Mouse (Mus musculus) forebrain, embryonic 11.5 days (tissue): ENCODE data around the gene Lysmd2. TPM values are rescaled to one million over a fixed set of nuclear protein-coding genes. Genes with fewer than 3 reads are reported as not detected.
"Not testable (repeated sequence)": the region's sequence is repeated elsewhere in the genome, so short reads cannot be mapped to it uniquely, and the experiment has no call there.

ENCODE experiments used
- ATAC-seq: fragments of 200-750 bp; cut with Nextera tagmentation; replicated peaks from 2 replicates; pipeline ENCODE4 v1.8.0; 2017; ENCODE audit warnings: moderate TSS enrichment; ENCODE audit not compliant: low FRiP score
- DNase-seq: peaks from one replicate; pipeline ENCODE4 v3.0.0-alpha.2; 2017; ENCODE audit warnings: low spot score
- H3K27ac ChIP-seq: fragments of 300-500 bp; sonication (generic); 2 replicates; pipeline ENCODE4 v1.5.1; 2014; ENCODE audit warnings: low read depth, low read length
- H3K27me3 ChIP-seq: fragments of 300-500 bp; sonication (generic); 2 replicates; pipeline ENCODE4 v1.6.1; 2014; ENCODE audit warnings: mild to moderate bottlenecking, low read length, mixed read lengths; ENCODE audit not compliant: control insufficient read depth, insufficient read depth
- H3K36me3 ChIP-seq: fragments of 300-500 bp; sonication (generic); 2 replicates; pipeline ENCODE4 v1.6.1; 2014; ENCODE audit warnings: mild to moderate bottlenecking, low read length, moderate library complexity, mixed read lengths; ENCODE audit not compliant: control insufficient read depth, insufficient read depth
- H3K4me1 ChIP-seq: fragments of 300-500 bp; sonication (generic); replicated peaks from 2 replicates; pipeline ENCODE4 v1.6.1; 2014; ENCODE audit warnings: low read length, mixed read lengths; ENCODE audit not compliant: control insufficient read depth, insufficient read depth
- H3K4me2 ChIP-seq: fragments of 300-500 bp; sonication (generic); 2 replicates; pipeline ENCODE4 v1.6.1; 2014; ENCODE audit warnings: low read depth, mild to moderate bottlenecking, low read length, moderate library complexity, mixed read lengths; ENCODE audit not compliant: severe bottlenecking
- H3K4me3 ChIP-seq: fragments of 300-500 bp; sonication (generic); 2 replicates; pipeline ENCODE4 v1.5.1; 2014; ENCODE audit warnings: low read depth, low read length
- H3K9ac ChIP-seq: fragments of 300-500 bp; sonication (generic); 2 replicates; pipeline ENCODE4 v1.6.1; 2014; ENCODE audit warnings: low read length
- H3K9me3 ChIP-seq: fragments of 300-500 bp; sonication (generic); 2 replicates; pipeline ENCODE4 v1.6.1; 2016; ENCODE audit warnings: low read length, mixed read lengths; ENCODE audit not compliant: control insufficient read depth
- WGBS: fragments of 180-500 bp; shearing (Covaris S2); extraction: QIAGEN DNeasy Blood & Tissue Kit; methylation state at CpG from one replicate; pipeline ENCODE4 v1.1.7; 2014; 5-methylcytosine and 5-hydroxymethylcytosine counted together
- polyA plus RNA-seq: library from polyadenylated mRNA; unstranded; fragments of >200 nt; fragmentation: Nextera tagmentation; extraction: Ambion mirVana; gene quantifications from 2 replicates; pipeline ENCODE4 v1.2.1, GENCODE M21; 2014

Lysmd2 gene
- polyA plus RNA-seq, 1 experiment from 2014 or later, result 13.0 TPM

GRCm38 (mm10) chr9:75619761-75620160 lies 5.8 kb upstream of the Lysmd2 start:
- not testable (repeated sequence) for H3K9me3 ChIP-seq, H3K4me3 ChIP-seq, H3K4me1 ChIP-seq, DNase-seq, H3K27me3 ChIP-seq, H3K9ac ChIP-seq, H3K27ac ChIP-seq, H3K36me3 ChIP-seq, H3K4me2 ChIP-seq, ATAC-seq
- WGBS, result 88% methylated on average over 2 of the region's 2 CpGs

DNA sequence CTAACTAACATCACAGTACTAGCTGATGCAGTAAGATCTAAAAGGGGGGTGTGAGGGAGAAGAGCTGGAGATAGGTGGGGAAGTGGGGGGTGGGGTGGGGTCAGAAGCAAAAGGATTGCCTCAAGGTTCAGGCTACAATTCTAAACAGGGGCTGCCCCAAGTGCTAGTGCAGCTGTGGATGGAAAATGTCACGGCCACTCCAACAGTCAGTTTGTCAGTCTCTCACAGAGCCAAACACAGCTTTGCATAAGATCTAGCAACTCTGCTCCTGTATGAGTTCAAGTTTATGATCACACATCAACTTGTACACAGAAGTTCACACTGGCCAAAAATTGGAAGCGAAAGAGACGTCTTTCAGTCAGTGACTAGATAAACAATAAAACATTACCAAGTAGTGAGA lies 4.1 kb upstream of the Lysmd2 start:
- 85% methylated on average over 3 of the region's 3 CpGs for WGBS
- no peak overlapping the region for H3K9ac ChIP-seq
- ATAC-seq (no peak), DNase-seq (no peak)
- H3K27me3 ChIP-seq, result no peaks in the 10 kb centered on the region; the same call in 1 of the 2 replicates
- H3K9me3 ChIP-seq, result no peaks in the 10 kb centered on the region
- no peak overlapping the region for H3K27ac ChIP-seq
- no peak overlapping the region for H3K4me2 ChIP-seq
- H3K4me3 ChIP-seq, result no peak overlapping the region
- H3K36me3 ChIP-seq, result no peaks in the 10 kb centered on the region
- no peaks in the 10 kb centered on the region; the same call in 1 of the 2 replicates for H3K4me1 ChIP-seq

DNA sequence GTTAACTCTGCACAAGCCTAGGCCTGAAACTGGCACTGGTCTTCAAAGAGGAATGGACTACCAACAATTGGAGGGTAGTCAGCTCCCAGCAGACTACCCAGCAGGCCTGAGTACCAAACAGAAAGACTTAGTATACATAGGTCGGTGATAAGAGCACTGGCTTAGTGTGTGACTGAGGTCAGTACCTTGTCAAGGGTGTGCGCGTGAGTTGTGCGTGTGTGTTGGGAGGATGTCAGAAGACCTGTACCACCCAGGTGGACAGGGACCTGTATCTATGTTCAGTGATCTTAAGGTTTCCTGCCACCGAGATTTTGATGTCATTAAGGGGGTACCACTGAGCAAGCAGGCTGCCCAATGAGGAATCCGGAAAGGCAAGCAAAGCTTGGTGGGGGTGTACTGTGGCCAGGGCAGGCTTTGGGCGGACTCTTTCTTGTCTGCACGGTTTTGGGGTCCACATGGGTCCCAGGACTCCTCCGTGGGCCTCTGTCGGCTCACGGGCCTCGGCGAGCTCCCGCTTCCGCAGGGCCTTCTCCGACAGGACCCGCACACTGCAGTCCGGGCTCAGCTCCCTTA lies 472 bp upstream of the Lysmd2 start:
- Histone ChIP-seq H3K9ac (peak overlapping the region; percentile 86), H3K27ac (peak overlapping the region; percentile 59; the same call in 1 of the 2 replicates), H3K4me3 (peak overlapping the region; percentile 77), H3K4me1 (no peaks in the 10 kb centered on the region; the same call in 1 of the 2 replicates), H3K27me3 (no peaks in the 10 kb centered on the region), H3K4me2 (peak overlapping the region; percentile 81), H3K9me3 (no peaks in the 10 kb centered on the region), H3K36me3 (no peaks in the 10 kb centered on the region)
- ATAC-seq, result peak; percentile 6; the same call in 1 of the 2 replicates
- WGBS, result 13% methylated on average over 18 of the region's 18 CpGs
- DNase-seq, result no peak

GRCm38 (mm10) chr9:75626308-75626604 lies 715 bp downstream of the Lysmd2 start:
- DNase-seq, result no peak
- no peaks in the 10 kb centered on the region for H3K27me3 ChIP-seq
- H3K9me3 ChIP-seq, result no peaks in the 10 kb centered on the region
- no peaks in the 10 kb centered on the region; the same call in 1 of the 2 replicates for H3K4me1 ChIP-seq
- H3K4me2 ChIP-seq, result peak overlapping the region; percentile 81
- H3K27ac ChIP-seq, result peak overlapping the region; percentile 59; the same call in 1 of the 2 replicates
- no peaks in the 10 kb centered on the region for H3K36me3 ChIP-seq
- no peak for ATAC-seq
- peak overlapping the region; percentile 86 for H3K9ac ChIP-seq
- H3K4me3 ChIP-seq, result peak overlapping the region; percentile 77
- 1% methylated on average over 14 of the region's 14 CpGs for WGBS

DNA sequence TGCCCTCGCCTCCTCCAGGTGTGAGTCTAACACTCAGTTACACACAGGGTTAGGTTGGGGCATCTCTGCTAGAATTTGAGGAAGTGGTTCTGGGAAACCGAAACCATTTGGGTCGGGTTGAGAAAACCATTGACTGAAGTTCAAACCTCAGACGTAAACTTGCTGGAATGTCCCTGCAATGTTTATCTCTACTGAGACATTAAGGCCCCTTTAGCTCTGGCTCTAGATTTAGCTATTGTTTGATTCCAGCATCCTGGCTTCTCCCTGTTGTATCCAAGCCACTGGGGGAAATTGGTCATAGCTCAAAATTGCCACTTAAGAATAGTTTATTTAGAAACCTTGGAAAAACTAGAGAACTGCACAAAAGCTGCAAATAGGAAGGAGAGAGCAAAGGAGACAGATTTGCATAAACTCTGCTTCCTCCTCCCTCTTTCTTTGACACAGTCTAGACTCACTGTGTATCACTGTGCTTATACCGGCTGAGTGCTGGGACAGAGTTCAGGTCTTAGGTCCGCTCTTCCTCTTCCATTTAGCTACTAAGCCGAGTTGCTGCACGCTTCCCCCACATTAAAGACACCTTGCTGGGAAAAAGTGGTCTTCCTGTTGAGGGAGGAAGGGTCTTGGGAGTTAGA lies 5.4 kb downstream of the Lysmd2 start:
- Histone ChIP-seq H3K9ac (no peak overlapping the region), H3K4me1 (no peaks in the 10 kb centered on the region; the same call in 1 of the 2 replicates), H3K4me2 (no peak overlapping the region), H3K4me3 (no peak overlapping the region), H3K36me3 (no peaks in the 10 kb centered on the region), H3K27me3 (no peaks in the 10 kb centered on the region), H3K9me3 (no peaks in the 10 kb centered on the region), H3K27ac (no peak overlapping the region)
- no peak for DNase-seq
- WGBS, result 85% methylated on average over 8 of the region's 8 CpGs
- ATAC-seq, result no peak

GRCm38 (mm10) chr9:75632111-75632510 lies 6.6 kb downstream of the Lysmd2 start:
- Histone ChIP-seq H3K4me3 (no peak overlapping the region), H3K36me3 (no peaks in the 10 kb centered on the region), H3K9ac (no peak overlapping the region), H3K4me2 (no peak overlapping the region), H3K4me1 (no peaks in the 10 kb centered on the region), H3K27me3 (no peaks in the 10 kb centered on the region), H3K27ac (no peak overlapping the region), H3K9me3 (no peaks in the 10 kb centered on the region)
- 60% methylated on average over 10 of the region's 10 CpGs for WGBS
- DNase-seq (no peak), ATAC-seq (no peak)

- 20% methylated on average over 1 of the region's 1 CpGs for WGBS
- no peak overlapping the region for H3K9ac ChIP-seq
- H3K27me3 ChIP-seq, result no peaks in the 10 kb centered on the region
- H3K4me1 ChIP-seq, result no peaks in the 10 kb centered on the region
- H3K9me3 ChIP-seq, result no peaks in the 10 kb centered on the region
- DNase-seq, result no peak
- H3K27ac ChIP-seq, result no peak overlapping the region
- H3K4me3 ChIP-seq, result no peak overlapping the region
- no peak overlapping the region for H3K4me2 ChIP-seq
- peak; percentile 65 for ATAC-seq
- no peaks in the 10 kb centered on the region for H3K36me3 ChIP-seq
Observed at GRCm38 (mm10) chr9:75632902-75633301, 7.4 kb downstream of the Lysmd2 start.

GRCm38 (mm10) chr9:75633603-75634002 lies 8.1 kb downstream of the Lysmd2 start:
- Histone ChIP-seq H3K4me1 (no peaks in the 10 kb centered on the region), H3K4me3 (no peak overlapping the region), H3K27me3 (no peaks in the 10 kb centered on the region), H3K4me2 (no peak overlapping the region), H3K9ac (no peak overlapping the region), H3K9me3 (no peaks in the 10 kb centered on the region), H3K27ac (no peak overlapping the region), H3K36me3 (no peaks in the 10 kb centered on the region)
- ATAC-seq (no peak), DNase-seq (no peak)
- 88% methylated on average over 8 of the region's 8 CpGs for WGBS

GRCm38 (mm10) chr9:75634226-75634625 lies 8.7 kb downstream of the Lysmd2 start:
- Histone ChIP-seq H3K27ac (no peak overlapping the region), H3K9ac (no peak overlapping the region), H3K4me2 (no peak overlapping the region), H3K4me1 (no peaks in the 10 kb centered on the region), H3K36me3 (no peaks in the 10 kb centered on the region), H3K27me3 (no peaks in the 10 kb centered on the region), H3K9me3 (no peaks in the 10 kb centered on the region), H3K4me3 (no peak overlapping the region)
- DNase-seq, result no peak
- ATAC-seq, result no peak
- 89% methylated on average over 4 of the region's 4 CpGs for WGBS
